Mouse (Mus musculus) lung, postnatal 4 days (tissue): ENCODE measurements around the gene Pgf.

ENCODE experiments used
- DNase-seq, 2 experiments: peaks; one replicate each; pipeline ENCODE4 v3.0.0; 2021

The Pgf gene

DNA sequence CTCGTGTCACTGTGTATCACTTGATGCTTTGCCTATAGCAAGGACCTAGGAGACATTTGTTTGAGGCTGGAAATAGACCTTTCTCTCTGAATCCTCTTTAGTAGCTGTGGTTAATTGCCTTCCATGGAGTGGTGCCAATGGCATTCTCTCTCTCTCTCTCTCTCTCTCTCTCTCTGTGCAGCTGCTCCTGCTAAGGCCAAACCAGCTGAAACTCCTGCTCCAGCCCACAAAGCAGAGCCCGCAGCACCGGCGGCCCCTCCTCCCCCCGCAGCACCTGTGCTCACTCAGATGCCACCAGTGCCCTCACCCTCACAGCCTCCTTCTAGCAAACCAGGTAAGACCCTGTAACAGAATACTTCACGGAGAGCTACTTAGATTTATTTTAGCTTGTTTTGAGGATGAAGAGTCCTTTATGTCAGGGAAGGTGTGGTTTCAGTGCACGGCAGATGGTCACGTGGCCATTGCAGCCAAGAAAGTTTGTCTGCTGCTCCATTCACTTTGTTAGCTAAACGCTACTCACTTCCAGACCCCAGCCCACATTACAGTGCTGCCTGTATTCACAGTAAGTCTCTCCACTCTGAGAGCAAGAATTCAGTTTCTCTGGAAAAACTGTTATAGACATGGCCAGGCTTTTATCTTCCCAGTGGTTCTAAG is 55.7 kb downstream of the Pgf start:
- no peak for DNase-seq
